Mouse (Mus musculus) heart, embryonic 15.5 days (tissue): ENCODE data around the gene Zic5. TPM values are rescaled to one million over a fixed set of nuclear protein-coding genes. Genes with fewer than 3 reads are reported as not detected.
"Not testable (repeated sequence)": the region's sequence is repeated elsewhere in the genome, so short reads cannot be mapped to it uniquely, and the experiment has no call there.

Source experiments
- ATAC-seq: fragments of 200-750 bp; cut with Nextera tagmentation; replicated peaks from 2 replicates; pipeline ENCODE4 v1.8.0; 2017; ENCODE audit warnings: low read depth, moderate TSS enrichment; ENCODE audit not compliant: insufficient number of reproducible peaks, insufficient read depth, low FRiP score
- H3K27ac ChIP-seq: fragments of 300-500 bp; sonication (generic); 2 replicates; pipeline ENCODE4 v1.5.1; 2015; ENCODE audit warnings: mild to moderate bottlenecking, inconsistent platforms
- H3K27me3 ChIP-seq: fragments of 300-500 bp; sonication (generic); 2 replicates; pipeline ENCODE4 v1.6.1; 2015; ENCODE audit warnings: inconsistent platforms
- H3K36me3 ChIP-seq: fragments of 300-500 bp; sonication (generic); 2 replicates; pipeline ENCODE4 v1.6.1; 2015; ENCODE audit warnings: mild to moderate bottlenecking, inconsistent platforms
- H3K4me1 ChIP-seq: fragments of 300-500 bp; sonication (generic); replicated peaks from 2 replicates; pipeline ENCODE4 v1.6.1; 2015; ENCODE audit warnings: inconsistent platforms
- H3K4me2 ChIP-seq: fragments of 300-500 bp; sonication (generic); 2 replicates; pipeline ENCODE4 v1.6.1; 2015; ENCODE audit warnings: inconsistent platforms, mild to moderate bottlenecking, moderate library complexity
- H3K4me3 ChIP-seq: fragments of 300-500 bp; sonication (generic); 2 replicates; pipeline ENCODE4 v1.5.1; 2015; ENCODE audit warnings: mild to moderate bottlenecking, inconsistent platforms
- H3K9ac ChIP-seq: fragments of 300-500 bp; sonication (generic); 2 replicates; pipeline ENCODE4 v1.6.1; 2015; ENCODE audit warnings: mild to moderate bottlenecking, inconsistent platforms
- H3K9me3 ChIP-seq: fragments of 300-500 bp; sonication (generic); replicated peaks from 2 replicates; pipeline ENCODE4 v1.6.1; 2016; ENCODE audit warnings: inconsistent platforms
- WGBS: fragments of 180-500 bp; shearing (Covaris S2); methylation state at CpG from one replicate; pipeline ENCODE4 v1.1.7; 2015; ENCODE audit warnings: mixed read lengths; 5-methylcytosine and 5-hydroxymethylcytosine counted together
- polyA plus RNA-seq: library from polyadenylated mRNA; unstranded; fragments of >200 nt; fragmentation: Nextera tagmentation; extraction: Ambion mirVana; gene quantifications from 2 replicates; pipeline ENCODE4 v1.2.1, GENCODE M21; 2015

Gene Zic5
- polyA plus RNA-seq, 1 experiment from 2014 or later = 0.06 TPM

DNA sequence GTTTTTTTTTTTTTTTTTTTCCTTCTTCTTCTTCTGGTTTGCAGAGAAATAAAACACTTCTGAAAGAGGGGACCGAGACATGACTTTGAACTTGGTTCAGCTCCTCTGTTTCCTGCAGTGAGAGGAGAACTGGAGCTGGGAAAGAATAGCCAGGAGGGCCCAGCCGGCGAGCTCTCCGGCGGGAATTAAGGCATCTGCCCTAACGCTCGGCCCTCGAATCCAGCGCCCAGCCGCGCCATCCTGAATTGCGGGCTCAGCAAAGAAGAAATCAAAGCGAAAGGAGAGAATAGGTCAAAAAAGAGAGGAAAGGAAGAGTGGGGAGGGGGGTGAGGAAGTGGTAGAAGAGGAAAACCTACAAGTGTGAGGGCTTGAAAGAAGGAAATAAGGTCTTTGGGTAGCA is 6.7 kb upstream of the Zic5 start:
- Histone ChIP-seq H3K4me2 (no peak overlapping the region), H3K27me3 (peaks cover 99% of the 10 kb centered on the region), H3K36me3 (no peaks in the 10 kb centered on the region), H3K9me3 (no peaks in the 10 kb centered on the region), H3K4me1 (peaks cover 32% of the 10 kb centered on the region), H3K9ac (no peak overlapping the region), H3K27ac (no peak overlapping the region), H3K4me3 (no peak overlapping the region)
- no peak for ATAC-seq
- 2% methylated on average over 13 of the region's 13 CpGs for WGBS

DNA sequence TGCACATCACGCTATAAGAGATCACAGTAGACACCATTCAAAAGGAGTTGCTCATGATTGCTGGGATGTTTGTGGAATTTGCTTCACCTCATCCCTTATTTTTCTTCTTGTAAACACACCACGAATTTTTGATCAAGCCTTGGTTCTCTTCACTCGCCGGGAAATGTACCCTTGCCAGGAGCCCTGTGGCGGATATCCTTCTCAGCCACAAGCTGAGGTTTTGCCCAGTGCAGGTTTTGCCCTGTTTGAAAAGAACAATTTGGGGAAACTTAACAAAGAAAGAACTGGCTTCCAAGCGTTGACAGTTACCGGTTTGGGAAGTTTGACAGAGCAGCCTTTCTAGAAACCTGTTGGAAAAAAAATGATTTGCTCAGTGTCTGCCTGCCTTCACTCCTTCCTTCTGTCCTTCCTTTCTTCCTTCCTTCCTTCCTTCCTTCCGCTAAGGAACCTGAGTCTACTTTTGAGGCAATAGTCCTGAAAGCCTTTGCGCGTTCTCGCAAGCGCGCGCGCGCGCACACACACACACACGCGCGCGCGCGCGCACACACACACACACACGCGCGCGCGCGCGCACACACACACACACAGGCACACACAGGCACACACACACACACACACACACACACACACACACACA is 6.1 kb upstream of the Zic5 start:
- no peak for ATAC-seq
- Histone ChIP-seq H3K9ac (no peak overlapping the region), H3K9me3 (no peaks in the 10 kb centered on the region), H3K4me2 (no peak overlapping the region), H3K36me3 (no peaks in the 10 kb centered on the region), H3K27ac (no peak overlapping the region), H3K4me3 (no peak overlapping the region), H3K4me1 (peaks cover 30% of the 10 kb centered on the region), H3K27me3 (peaks cover 99% of the 10 kb centered on the region)
- WGBS = 12% methylated on average over 27 of the region's 31 CpGs

DNA sequence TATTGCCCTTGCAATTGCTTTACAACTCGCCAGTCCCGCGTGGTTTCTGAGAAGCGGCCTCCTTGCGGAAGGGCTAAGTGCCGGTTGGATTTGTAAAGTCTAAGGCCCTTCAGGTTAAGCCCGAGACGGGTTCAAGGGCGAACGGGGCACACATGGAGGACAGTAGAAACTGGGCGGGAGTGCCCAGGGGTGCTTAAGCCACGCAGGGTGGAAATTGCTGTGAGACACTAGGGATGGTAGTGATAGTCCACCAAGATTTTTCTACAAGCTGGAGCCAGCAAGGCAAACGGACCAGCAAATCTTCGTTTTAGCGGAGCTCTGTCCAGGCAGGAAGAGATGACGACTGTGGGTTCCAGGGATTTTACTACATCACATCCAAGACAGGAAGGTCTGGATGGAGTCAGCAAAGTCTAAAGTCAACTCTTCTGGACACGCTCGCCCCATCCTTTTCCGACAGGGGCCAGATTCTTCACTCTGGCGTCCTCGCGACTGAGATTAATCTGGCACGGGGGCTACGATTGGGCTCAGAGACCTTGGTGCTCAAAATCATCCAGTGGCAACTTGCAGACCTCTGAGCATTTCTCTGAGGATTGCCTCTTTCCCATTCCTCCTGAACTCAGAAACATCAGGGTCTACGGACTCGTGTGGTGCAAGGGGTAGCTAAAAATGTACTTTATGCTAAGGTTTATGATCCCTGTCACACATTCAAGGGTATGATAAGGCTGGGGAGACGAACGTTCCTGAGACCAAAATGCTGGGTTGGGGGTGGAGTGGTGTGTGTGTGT is 3.7 kb upstream of the Zic5 start:
- H3K27me3 ChIP-seq = peaks cover 99% of the 10 kb centered on the region
- no peaks in the 10 kb centered on the region for H3K36me3 ChIP-seq
- no peak for ATAC-seq
- no peak overlapping the region for H3K27ac ChIP-seq
- H3K4me2 ChIP-seq = no peak overlapping the region
- peaks cover 20% of the 10 kb centered on the region for H3K4me1 ChIP-seq
- 2% methylated on average over 28 of the region's 28 CpGs for WGBS
- H3K4me3 ChIP-seq = no peak overlapping the region
- H3K9ac ChIP-seq = no peak overlapping the region
- H3K9me3 ChIP-seq = no peaks in the 10 kb centered on the region

DNA sequence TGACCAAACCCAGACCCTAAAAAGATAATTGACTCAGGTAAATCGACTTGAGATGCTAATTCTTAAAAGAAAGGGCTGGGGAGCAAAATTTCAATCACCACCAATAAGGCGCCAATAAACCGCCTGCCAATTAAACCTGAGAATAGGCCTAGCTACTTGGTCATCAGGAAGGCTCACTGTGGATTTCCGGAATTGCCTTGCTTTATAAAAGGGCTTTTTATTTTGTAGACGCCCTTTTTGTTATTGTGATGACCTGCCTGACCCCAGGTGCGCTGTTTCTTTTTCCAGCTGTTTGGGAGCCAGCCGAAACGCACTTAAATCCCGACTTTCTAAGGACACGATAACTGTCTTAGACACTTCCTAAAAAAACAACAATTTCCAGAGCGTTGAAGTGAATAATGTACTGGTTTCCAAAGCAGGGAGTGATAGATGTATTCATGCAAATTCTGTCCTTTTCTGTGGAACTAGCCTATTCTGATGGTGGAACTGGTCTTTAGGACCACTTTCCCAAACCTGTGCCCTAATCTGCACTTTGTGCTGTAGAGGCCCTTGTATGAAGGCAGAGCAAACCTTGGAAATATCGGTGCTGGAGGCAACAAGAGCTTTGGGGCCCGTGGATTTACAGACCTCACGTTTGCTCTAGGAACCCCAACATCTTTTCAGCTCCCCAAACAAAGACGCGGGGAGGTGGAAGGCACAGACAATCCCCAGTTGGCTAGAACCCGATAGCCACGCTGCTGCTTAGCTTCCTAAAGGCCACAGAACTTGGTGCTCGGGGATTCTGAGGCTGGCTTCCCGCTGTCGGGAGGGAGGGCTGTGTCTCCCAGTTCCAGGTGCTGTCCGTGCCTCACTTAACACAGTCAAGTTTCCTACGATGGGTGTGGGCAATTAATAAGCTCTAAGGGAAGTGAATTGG is 2.7 kb upstream of the Zic5 start:
- WGBS = 10% methylated on average over 23 of the region's 23 CpGs
- Histone ChIP-seq H3K9me3 (no peaks in the 10 kb centered on the region), H3K9ac (no peak overlapping the region), H3K27ac (no peak overlapping the region), H3K36me3 (no peaks in the 10 kb centered on the region), H3K4me1 (peaks cover 26% of the 10 kb centered on the region), H3K4me2 (no peak overlapping the region), H3K27me3 (peaks cover 99% of the 10 kb centered on the region), H3K4me3 (no peak overlapping the region)
- ATAC-seq = no peak

DNA sequence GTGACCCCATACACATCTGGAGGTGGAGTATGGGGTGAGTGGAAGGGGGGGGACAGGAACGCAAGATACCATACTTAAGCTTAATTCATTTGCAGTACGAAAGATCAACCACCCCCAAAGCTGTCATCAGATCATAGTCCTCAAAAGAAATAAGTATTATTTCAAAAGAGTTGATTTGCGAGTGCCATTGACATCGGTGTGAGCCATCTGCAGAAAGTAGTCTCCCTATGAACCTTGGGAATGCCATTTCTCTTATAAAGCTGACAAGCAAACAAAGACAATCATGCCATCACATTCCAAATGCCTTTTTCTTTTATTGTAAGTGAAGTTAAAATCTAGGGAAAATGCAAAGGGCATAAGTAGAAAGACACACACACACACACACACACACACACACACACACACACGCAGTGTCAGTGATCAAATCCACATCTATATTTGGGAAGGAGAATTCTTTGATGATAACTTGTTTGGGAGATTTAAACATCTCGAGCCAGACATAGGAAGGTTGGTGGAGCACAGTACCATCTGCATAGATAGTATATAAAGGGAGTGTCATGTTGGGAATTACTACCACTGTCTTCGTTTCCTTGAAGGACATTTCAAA is 1.4 kb upstream of the Zic5 start:
- 59% methylated on average over 7 of the region's 7 CpGs for WGBS
- Histone ChIP-seq H3K4me1 (peaks cover 25% of the 10 kb centered on the region), H3K9ac (no peak overlapping the region), H3K36me3 (no peaks in the 10 kb centered on the region), H3K4me2 (no peak overlapping the region), H3K4me3 (no peak overlapping the region), H3K9me3 (no peaks in the 10 kb centered on the region), H3K27me3 (peaks cover 100% of the 10 kb centered on the region), H3K27ac (no peak overlapping the region)
- no peak for ATAC-seq

DNA sequence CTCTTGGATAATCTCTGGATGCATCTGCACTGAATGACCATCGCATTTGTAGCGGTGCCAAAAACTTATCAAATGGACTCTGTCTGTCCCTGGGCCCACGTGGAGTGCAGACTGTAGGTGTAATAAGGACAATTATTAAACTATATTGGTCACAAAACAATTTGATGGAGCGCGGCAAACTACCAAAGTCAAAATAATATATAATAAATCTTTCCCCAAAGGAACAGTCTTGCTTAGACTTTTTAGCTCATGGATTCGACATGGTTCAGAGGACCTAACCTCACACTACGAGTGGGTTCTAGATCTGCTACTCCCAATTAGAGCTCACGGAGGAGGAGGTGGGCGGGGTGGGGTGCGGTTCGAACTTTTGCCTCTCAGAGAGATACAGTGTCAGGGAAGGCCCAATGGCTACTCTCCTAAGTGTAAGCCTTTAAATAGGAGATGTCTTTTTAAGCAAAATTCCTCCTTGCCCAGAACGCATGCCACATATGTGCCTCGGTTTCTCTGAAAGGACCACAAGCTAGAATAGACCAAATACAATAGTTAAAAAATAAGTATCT is 534 bp upstream of the Zic5 start:
- Histone ChIP-seq H3K27ac (no peak overlapping the region), H3K9me3 (no peaks in the 10 kb centered on the region), H3K9ac (no peak overlapping the region), H3K36me3 (no peaks in the 10 kb centered on the region), H3K4me1 (peaks cover 25% of the 10 kb centered on the region), H3K27me3 (peaks cover 98% of the 10 kb centered on the region), H3K4me2 (peak overlapping the region; percentile 95; the same call in 1 of the 2 replicates), H3K4me3 (no peak overlapping the region)
- no peak for ATAC-seq
- WGBS = 26% methylated on average over 13 of the region's 13 CpGs

DNA sequence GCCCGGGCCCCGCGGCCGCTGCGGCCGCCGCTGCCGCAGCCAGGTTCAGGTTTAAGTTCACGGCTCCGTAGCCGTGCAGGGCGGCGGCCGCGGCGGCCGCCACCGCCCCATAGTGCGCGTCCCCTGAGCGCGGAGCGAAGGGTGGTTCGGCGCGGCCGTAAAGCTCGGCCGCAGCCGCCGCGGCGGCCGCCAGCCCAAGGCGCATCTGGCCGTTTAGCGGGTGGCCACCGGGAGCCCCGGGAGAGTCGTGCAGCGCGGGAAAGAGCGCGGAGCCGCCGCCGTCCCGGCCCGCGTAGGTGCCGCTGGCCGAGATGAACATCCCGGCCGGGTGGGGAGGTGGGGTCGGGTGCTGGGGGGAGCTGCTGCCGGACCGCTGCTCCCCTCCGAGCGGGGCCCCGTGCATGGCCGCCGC is 1.1 kb downstream of the Zic5 start:
- H3K4me2 ChIP-seq = peak overlapping the region; percentile 95
- no peak overlapping the region for H3K27ac ChIP-seq
- peaks cover 93% of the 10 kb centered on the region for H3K27me3 ChIP-seq
- ATAC-seq = no peak
- WGBS = under 1% methylated on average over 57 of the region's 62 CpGs
- H3K9ac ChIP-seq = peak overlapping the region; percentile 39
- H3K36me3 ChIP-seq = no peaks in the 10 kb centered on the region
- peak overlapping the region; percentile 56 for H3K4me3 ChIP-seq
- H3K4me1 ChIP-seq = peaks cover 25% of the 10 kb centered on the region
- H3K9me3 ChIP-seq = no peaks in the 10 kb centered on the region

DNA sequence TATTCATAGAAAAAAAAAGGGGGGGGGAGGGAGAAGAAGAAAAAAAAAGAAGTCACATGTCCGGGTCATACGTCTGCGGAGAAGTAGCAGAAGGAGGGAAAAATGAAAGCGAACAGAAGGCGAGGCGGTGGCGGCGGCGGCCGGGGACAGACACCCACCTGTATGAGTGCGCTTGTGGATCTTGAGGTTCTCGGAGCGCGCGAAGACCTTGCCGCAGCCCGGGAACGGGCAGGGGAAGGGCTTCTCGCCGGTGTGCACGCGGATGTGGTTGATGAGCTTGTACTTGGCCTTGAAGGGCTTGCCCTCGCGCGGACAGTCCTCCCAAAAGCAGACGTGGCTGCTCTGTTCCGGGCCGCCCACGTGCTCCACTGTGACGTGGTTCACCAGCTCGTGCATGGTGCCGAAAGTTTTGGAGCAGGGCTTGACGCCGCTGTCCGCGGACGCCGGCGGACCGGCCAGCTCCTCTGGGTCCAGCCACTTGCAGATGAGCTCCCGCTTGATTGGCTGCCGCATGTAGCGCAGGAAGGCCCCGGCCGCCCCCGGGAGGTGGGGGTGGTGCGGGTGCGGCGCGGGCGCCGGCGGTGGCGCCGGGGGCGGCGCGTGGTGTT is 1.6 kb downstream of the Zic5 start:
- peaks cover 25% of the 10 kb centered on the region for H3K4me1 ChIP-seq
- H3K4me3 ChIP-seq = peak overlapping the region; percentile 56
- H3K27me3 ChIP-seq = peaks cover 88% of the 10 kb centered on the region
- peak overlapping the region; percentile 39; the same call in 1 of the 2 replicates for H3K9ac ChIP-seq
- not testable (repeated sequence) for H3K27ac ChIP-seq, H3K36me3 ChIP-seq, H3K9me3 ChIP-seq
- H3K4me2 ChIP-seq = peak overlapping the region; percentile 95
- ATAC-seq = peak; percentile 51; the same call in 1 of the 2 replicates
- under 1% methylated on average over 58 of the region's 58 CpGs for WGBS

DNA sequence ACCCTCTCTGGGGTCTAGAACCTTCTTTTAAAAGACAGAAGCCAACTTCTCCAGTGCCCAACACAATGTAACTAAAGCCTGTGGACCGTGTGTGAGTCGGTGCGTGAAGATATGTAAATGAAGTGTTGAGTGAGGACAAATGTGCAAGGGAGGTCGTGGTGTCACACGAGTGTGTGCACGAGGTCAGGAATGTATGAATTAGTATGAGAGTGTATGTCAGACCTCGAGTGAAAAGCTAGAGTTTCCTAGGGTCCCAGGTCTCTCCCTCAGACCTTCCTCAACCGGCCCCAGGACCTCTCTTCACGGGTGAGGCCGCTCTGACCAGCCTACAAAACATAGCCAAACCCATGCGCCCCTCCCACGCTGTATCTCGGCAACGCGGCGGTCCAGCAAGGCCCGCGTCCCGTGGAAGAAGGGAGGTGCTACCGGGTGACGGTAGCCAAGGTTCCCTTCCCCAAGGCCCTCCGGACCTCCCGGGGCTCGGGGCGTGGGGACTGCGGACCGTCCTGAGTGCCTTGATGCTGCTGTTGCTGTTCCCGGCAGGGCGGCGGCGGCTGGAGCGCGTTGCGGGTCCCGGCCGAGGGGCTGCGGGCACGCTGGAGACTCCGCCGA is 2.3 kb downstream of the Zic5 start:
- Histone ChIP-seq H3K9me3 (no peaks in the 10 kb centered on the region), H3K36me3 (no peaks in the 10 kb centered on the region), H3K27ac (no peak overlapping the region), H3K4me2 (peak overlapping the region; percentile 95), H3K27me3 (peaks cover 84% of the 10 kb centered on the region), H3K9ac (no peak overlapping the region), H3K4me1 (peaks cover 25% of the 10 kb centered on the region), H3K4me3 (peak overlapping the region; percentile 56)
- no peak for ATAC-seq
- 3% methylated on average over 40 of the region's 40 CpGs for WGBS

DNA sequence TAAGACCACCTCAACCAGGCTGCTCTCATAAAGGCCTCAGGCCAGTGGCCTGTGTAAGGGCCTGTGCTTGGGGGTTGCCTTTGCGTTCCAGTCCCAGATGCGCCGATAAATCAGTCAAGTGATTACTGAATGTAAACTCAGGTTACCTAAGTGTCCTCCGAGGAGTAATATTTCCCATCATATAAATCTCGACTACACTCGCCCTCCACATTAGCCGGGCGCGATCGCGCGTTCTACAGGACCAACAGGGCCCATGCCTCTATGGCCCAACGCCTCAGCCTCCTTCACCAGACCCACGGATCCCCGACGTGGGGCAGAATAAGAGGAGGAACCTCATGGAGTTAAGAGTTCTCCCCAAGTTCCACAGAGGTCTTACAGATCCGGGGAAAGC is 2.8 kb downstream of the Zic5 start:
- H3K27ac ChIP-seq = no peak overlapping the region
- 30% methylated on average over 17 of the region's 17 CpGs for WGBS
- no peaks in the 10 kb centered on the region for H3K36me3 ChIP-seq
- peaks cover 25% of the 10 kb centered on the region for H3K4me1 ChIP-seq
- no peak overlapping the region for H3K4me3 ChIP-seq
- no peaks in the 10 kb centered on the region for H3K9me3 ChIP-seq
- H3K27me3 ChIP-seq = peaks cover 79% of the 10 kb centered on the region
- H3K9ac ChIP-seq = no peak overlapping the region
- no peak overlapping the region for H3K4me2 ChIP-seq
- ATAC-seq = no peak
